Mouse (Mus musculus) WW6 (cell line): ENCODE measurements around the gene Olfr488.
"Not testable (repeated sequence)": the region's sequence is repeated elsewhere in the genome, so short reads cannot be mapped to it uniquely, and the experiment has no call there.

Experiments
- DNase-seq: peaks from one replicate; pipeline ENCODE4 v3.0.0-alpha.2; 2013; ENCODE audit warnings: low read depth, low spot score

Gene Olfr488

DNA sequence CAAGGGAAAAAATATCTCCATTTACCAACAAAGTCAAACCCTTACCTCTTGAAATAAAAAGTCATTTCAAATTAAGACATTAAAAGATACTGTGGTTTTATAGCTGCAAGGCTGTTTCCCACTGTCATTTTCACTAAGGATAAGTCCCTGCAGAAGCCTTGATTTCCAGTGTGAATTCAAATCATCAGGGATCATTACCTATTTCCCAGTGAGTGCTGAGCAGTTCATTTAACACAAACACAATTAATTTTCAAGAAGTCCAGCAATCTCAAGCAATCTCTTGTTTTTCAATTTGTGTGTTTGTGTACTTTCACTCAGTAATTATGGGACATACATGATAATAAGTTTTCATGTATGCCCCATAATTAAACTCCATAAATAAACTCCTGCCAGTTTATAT lies at the start of gene Olfr488:
Gene Olfr488, minus strand, starts transcription at position 101 of the 400 bp plus-strand sequence.
- no peak for DNase-seq

GRCm38 (mm10) chr7:108288834-108289233 lies 30.7 kb upstream of the Olfr488 start, which contains the start of gene Olfr490:
Gene Olfr490, minus strand, starts transcription at chr7:108288934.
- no peak for DNase-seq

GRCm38 (mm10) chr7:108233551-108233950 lies 24.6 kb downstream of the Olfr488 start:
- no peak for DNase-seq

GRCm38 (mm10) chr7:108214536-108214935 lies 43.6 kb downstream of the Olfr488 start, which contains the start of gene Olfr487:
Gene Olfr487, minus strand, starts transcription at chr7:108214636.
- not testable (repeated sequence) for DNase-seq
